Mouse (Mus musculus) stomach, postnatal 0 days (tissue): Measurements from ENCODE around the gene Psmb9.

Experiments used
- CTCF ChIP-seq: IDR thresholded peaks from 2 replicates; pipeline ENCODE4 v1.5.1; 2016; ENCODE audit warnings: antibody characterized with exemption, low read depth, mild to moderate bottlenecking, moderate library complexity
- EP300 ChIP-seq: optimal IDR thresholded peaks from 2 replicates; pipeline ENCODE3; 2016; ENCODE audit warnings: antibody characterized with exemption

DNA sequence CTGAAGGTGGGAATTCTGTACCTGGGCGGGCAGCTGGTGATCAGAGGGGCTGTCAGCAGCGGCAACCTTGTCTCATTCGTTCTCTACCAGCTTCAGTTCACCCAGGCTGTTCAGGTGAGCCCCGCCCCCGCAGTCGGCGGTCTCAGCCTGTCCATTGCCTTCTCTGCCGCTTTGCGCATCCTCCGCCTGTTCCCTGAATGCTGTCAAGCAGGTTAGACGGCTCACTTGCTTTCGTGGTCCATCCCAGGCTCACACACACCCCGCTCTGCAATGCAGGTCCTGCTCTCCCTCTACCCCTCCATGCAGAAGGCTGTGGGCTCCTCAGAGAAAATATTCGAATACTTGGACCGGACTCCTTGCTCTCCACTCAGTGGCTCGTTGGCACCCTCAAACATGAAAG is 5.3 kb upstream of the Psmb9 start:
- TF ChIP-seq CTCF: no peak
- no peak for TF ChIP-seq EP300
